Mouse (Mus musculus) embryonic fibroblast, embryonic 13.5 days (primary cell): ENCODE results near the gene Gm6588. TPM values are rescaled to one million over a fixed set of nuclear protein-coding genes. Genes with fewer than 3 reads are reported as not detected.
A peak's percentile ranks its signal among the peaks of the same experiment; 100 is the strongest.

Experiments used
- H3K27ac ChIP-seq: 2 replicates; pipeline ENCODE4 v1.5.1; 2012; ENCODE audit warnings: low read length, control low read depth, inconsistent platforms; ENCODE audit not compliant: insufficient read depth
- H3K4me1 ChIP-seq: 2 replicates; pipeline ENCODE4 v1.6.1; 2011; ENCODE audit warnings: low read length; ENCODE audit not compliant: control insufficient read depth, insufficient read depth
- H3K4me3 ChIP-seq: 2 replicates; pipeline ENCODE4 v1.5.1; 2011; ENCODE audit warnings: mild to moderate bottlenecking, control low read depth, low read length; ENCODE audit not compliant: insufficient read depth
- CTCF ChIP-seq: IDR thresholded peaks from 2 replicates; pipeline ENCODE4 v1.5.1; 2011; ENCODE audit warnings: mild to moderate bottlenecking, control low read depth, low read length, moderate library complexity, borderline replicate concordance; ENCODE audit not compliant: insufficient read depth
- POLR2A ChIP-seq: IDR thresholded peaks from 2 replicates; pipeline ENCODE4 v1.6.1; 2011; ENCODE audit warnings: low read depth, mild to moderate bottlenecking, control low read depth, low read length, moderate library complexity
- polyA plus RNA-seq: library from polyadenylated mRNA; stranded (reverse); fragments of >200 nt; gene quantifications from 2 replicates; pipeline ENCODE4 v1.2.4, GENCODE M21; 2011; ENCODE audit warnings: low read depth; ENCODE audit not compliant: missing spikeins, insufficient read length

Gene Gm6588
- polyA plus RNA-seq, 1 experiment: not detected

- H3K4me3 ChIP-seq: no peak overlapping the region
- H3K27ac ChIP-seq: no peak overlapping the region
- TF ChIP-seq CTCF (no peak), POLR2A (no peak)
- H3K4me1 ChIP-seq: no peaks in the 10 kb centered on the region
Observed at GRCm38 (mm10) chr5:112468986-112469581, 19.9 kb downstream of the Gm6588 start.

DNA sequence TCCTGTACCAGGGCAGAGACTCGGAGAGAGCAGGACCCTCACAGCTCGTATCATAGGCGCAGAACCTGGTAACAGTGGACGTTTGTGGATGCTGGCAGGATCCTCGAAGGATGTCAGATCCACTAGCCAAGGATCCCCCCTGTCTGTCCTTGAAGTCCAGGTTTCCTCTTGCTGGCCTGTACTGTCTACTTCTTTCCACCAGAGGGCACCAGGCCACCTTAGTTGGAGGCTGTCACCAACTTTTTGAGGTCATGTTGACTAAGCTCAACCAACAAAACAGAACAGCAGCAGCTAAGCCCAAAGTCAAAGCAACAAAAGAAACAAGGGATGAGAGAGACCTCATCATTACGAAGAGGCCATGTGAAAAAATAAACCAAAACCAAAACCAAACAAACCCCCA is 20.9 kb downstream of the Gm6588 start:
- Histone ChIP-seq H3K4me1 (no peaks in the 10 kb centered on the region), H3K27ac (no peak overlapping the region), H3K4me3 (no peak overlapping the region)
- TF ChIP-seq POLR2A (no peak), CTCF (peak; percentile 37; the same call in 1 of the 2 replicates)

DNA sequence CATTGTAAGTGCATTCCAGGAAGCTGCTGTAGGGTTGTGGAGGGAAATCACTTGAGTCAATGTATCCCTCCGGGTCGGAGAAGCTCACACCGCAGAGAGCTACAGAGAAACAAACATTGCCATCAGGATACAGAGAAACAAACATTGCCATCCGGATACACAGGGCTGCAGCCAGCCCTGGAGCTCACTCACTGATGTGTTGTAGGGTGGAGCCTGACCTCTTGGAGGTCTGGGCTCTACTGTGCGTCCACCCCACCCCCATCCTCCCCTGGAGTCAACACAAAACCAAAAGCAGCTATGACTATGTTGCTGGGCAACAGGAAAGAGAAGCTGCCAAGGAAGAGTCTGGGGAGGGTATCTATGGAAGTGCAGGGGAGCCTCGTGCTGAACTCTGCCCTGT is 24.2 kb downstream of the Gm6588 start:
- Histone ChIP-seq H3K27ac (no peak overlapping the region), H3K4me3 (no peak overlapping the region), H3K4me1 (no peaks in the 10 kb centered on the region)
- TF ChIP-seq CTCF (no peak), POLR2A (no peak)

GRCm38 (mm10) chr5:112481946-112482410 is 32.8 kb downstream of the Gm6588 start:
- Histone ChIP-seq H3K4me3 (no peak overlapping the region), H3K4me1 (no peaks in the 10 kb centered on the region), H3K27ac (no peak overlapping the region)
- TF ChIP-seq POLR2A (no peak), CTCF (no peak)

DNA sequence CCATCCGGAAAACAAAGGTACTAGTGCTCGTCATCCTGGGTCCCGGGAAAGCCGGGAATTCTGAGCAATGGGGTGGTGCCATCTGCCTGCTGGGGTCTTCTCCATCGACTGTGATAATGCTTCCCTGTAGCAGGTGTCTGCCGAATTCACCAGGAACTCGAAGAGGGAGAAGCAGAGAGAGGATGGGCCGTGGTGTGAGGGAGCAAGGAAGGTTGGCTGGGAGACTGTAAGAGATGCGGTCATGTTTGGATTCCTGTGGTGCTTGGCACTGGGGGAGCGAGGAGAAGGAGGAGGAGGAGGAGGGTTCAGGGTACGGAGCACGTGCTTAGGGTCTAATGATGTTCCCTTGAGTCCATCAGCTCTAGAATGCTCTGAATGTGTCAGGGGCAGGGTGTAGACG is 33.3 kb downstream of the Gm6588 start:
- TF ChIP-seq CTCF (no peak), POLR2A (no peak)
- Histone ChIP-seq H3K4me1 (no peaks in the 10 kb centered on the region), H3K27ac (no peak overlapping the region), H3K4me3 (no peak overlapping the region)

DNA sequence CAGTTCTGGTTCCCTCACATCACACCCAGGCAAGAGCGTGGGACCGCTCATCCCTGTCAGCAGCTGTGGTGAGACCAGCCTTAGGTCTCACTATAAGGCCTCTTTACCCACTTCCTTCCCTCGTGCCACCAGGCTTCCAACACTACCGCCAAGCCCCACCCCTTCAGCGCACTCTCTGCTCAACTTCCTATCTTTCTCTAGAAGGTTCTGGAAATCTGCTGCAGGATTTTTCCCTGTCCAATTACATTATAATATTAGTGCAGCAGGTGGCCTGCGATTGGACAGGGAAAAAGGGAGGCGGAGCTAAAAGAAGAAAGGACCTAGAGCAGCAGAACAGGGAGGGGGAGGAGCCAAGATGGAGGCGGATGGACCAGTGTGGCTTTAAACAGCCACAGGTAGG is 33.8 kb downstream of the Gm6588 start:
- Histone ChIP-seq H3K27ac (no peak overlapping the region), H3K4me1 (no peaks in the 10 kb centered on the region), H3K4me3 (no peak overlapping the region)
- TF ChIP-seq CTCF (no peak), POLR2A (no peak)

- TF ChIP-seq CTCF (no peak), POLR2A (no peak)
- Histone ChIP-seq H3K27ac (no peak overlapping the region), H3K4me1 (no peaks in the 10 kb centered on the region), H3K4me3 (no peak overlapping the region)
Observed at GRCm38 (mm10) chr5:112484924-112485715, 35.9 kb downstream of the Gm6588 start.

DNA sequence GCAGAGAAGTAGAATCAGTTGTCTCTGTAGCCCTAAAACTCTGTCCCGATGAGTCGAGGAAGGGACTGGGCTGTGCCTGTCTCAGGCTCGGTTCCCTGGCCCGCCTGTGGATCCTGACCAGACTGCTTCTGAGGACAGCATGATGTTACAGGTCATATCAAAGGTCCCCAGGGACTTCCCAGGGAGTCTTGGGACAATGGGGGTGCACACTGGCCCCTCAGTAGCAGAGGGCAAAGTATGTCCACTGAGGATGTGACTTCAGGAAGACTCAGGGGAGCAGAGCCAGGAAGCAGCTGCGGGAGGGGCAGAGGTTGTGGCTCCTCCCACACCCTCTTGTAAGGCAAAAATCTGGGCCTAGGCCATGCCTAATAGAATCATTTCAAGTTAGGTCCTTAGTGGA is 37.2 kb downstream of the Gm6588 start:
- TF ChIP-seq CTCF (no peak), POLR2A (no peak)
- Histone ChIP-seq H3K4me1 (no peaks in the 10 kb centered on the region), H3K27ac (no peak overlapping the region), H3K4me3 (no peak overlapping the region)

DNA sequence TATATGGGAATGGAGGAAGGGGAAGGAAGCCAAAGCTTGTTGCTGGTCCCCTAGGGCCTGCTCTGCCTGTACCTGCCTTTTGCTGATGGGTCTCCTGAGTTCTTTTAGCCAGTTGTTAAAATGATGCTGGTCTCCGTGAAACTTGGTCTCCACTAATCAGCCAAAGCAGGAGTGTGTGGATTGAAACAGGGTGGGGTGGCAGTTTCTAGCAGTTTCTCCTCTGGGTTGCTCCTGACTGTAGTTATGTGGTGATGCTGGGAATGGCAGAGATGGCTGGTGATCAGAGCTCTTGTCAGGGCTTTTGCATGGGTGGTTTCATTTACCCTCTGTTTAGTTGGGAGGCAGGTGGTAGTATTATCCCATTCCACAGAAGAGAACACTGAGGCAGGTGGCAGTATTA is 38.3 kb downstream of the Gm6588 start:
- Histone ChIP-seq H3K4me3 (no peak overlapping the region), H3K4me1 (no peaks in the 10 kb centered on the region), H3K27ac (no peak overlapping the region)
- no peak for TF ChIP-seq POLR2A
- no peak for TF ChIP-seq CTCF

DNA sequence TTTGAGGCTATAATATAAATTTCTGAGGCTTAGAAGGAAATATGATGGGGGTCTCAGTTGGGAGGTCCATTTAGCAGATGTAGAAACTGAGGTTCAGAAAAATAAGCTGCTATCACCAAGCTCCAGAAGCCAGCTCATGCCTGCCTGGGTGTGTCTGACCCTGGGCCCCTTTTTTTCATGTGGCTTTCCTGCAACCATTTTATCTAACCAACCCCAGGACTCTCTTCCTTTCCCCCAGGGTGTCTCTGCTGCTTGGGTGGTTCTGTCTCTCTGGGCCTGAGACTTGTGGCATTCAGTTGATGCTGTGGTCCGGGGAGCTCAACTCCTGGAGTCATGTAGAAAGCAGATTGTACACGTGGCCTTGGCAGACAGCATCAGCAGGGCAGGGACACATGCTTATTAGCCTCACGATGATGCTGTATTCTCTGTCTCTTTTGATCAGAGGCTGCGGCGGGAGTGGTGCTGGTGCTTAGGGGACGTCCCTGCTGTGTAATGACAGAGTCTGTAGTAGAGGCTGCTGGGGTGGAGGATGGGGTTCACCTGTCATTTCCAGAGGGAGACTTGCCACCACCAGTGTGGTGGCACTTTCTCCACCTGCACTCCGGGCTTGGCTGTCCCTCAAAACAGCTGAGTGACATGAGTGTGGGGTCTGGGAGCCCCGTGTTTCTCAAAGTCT is 39.0 kb downstream of the Gm6588 start:
- Histone ChIP-seq H3K4me3 (no peak overlapping the region), H3K27ac (no peak overlapping the region), H3K4me1 (no peaks in the 10 kb centered on the region)
- no peak for TF ChIP-seq POLR2A
- no peak for TF ChIP-seq CTCF
